Mouse (Mus musculus) limb, embryonic 11.5 days (tissue): ENCODE results near the gene Gm17662. TPM values are rescaled to one million over a fixed set of nuclear protein-coding genes. Genes with fewer than 3 reads are reported as not detected.

Experiments
- ATAC-seq: fragments of 200-750 bp; cut with Nextera tagmentation; 2 replicates; pipeline ENCODE4 v1.8.0; 2017; ENCODE audit warnings: low read depth; ENCODE audit not compliant: insufficient number of reproducible peaks, low FRiP score, low TSS enrichment
- DNase-seq: peaks from one replicate; pipeline ENCODE4 v3.0.0-alpha.2; 2015; ENCODE audit warnings: low spot score
- H3K27ac ChIP-seq: fragments of 300-500 bp; sonication (generic); replicated peaks from 2 replicates; pipeline ENCODE4 v1.5.1; 2014; ENCODE audit warnings: low read depth, mild to moderate bottlenecking, low read length
- H3K27me3 ChIP-seq: fragments of 300-500 bp; sonication (generic); 2 replicates; pipeline ENCODE4 v1.6.1; 2014; ENCODE audit warnings: mild to moderate bottlenecking, low read length, mixed read lengths; ENCODE audit not compliant: control insufficient read depth, insufficient read depth
- H3K36me3 ChIP-seq: fragments of 300-500 bp; sonication (generic); 2 replicates; pipeline ENCODE4 v1.6.1; 2014; ENCODE audit warnings: mild to moderate bottlenecking, low read length, moderate library complexity, mixed read lengths; ENCODE audit not compliant: control insufficient read depth, insufficient read depth
- H3K4me1 ChIP-seq: fragments of 300-500 bp; sonication (generic); 2 replicates; pipeline ENCODE4 v1.6.1; 2014; ENCODE audit warnings: low read length, mixed read lengths; ENCODE audit not compliant: control insufficient read depth, insufficient read depth
- H3K4me2 ChIP-seq: fragments of 300-500 bp; sonication (generic); 2 replicates; pipeline ENCODE4 v1.6.1; 2014; ENCODE audit warnings: low read depth, mild to moderate bottlenecking, moderate library complexity; ENCODE audit not compliant: severe bottlenecking
- H3K4me3 ChIP-seq: fragments of 300-500 bp; sonication (generic); 2 replicates; pipeline ENCODE4 v1.5.1; 2014; ENCODE audit warnings: low read depth, low read length
- H3K9ac ChIP-seq: fragments of 300-500 bp; sonication (generic); 2 replicates; pipeline ENCODE4 v1.6.1; 2014; ENCODE audit warnings: mild to moderate bottlenecking, low read length
- H3K9me3 ChIP-seq: fragments of 300-500 bp; sonication (generic); 2 replicates; pipeline ENCODE4 v1.6.1; 2016; ENCODE audit warnings: low read length; ENCODE audit not compliant: control insufficient read depth
- WGBS: fragments of 180-500 bp; shearing (Covaris S2); extraction: QIAGEN DNeasy Blood & Tissue Kit; methylation state at CpG from one replicate; pipeline ENCODE4 v1.1.7; 2014; 5-methylcytosine and 5-hydroxymethylcytosine counted together
- polyA plus RNA-seq: library from polyadenylated mRNA; unstranded; fragments of >200 nt; fragmentation: Nextera tagmentation; extraction: Ambion mirVana; gene quantifications from 2 replicates; pipeline ENCODE4 v1.2.1, GENCODE M21; 2014

Gm17662 gene
- polyA plus RNA-seq, 1 experiment from 2014 or later, result not detected

DNA sequence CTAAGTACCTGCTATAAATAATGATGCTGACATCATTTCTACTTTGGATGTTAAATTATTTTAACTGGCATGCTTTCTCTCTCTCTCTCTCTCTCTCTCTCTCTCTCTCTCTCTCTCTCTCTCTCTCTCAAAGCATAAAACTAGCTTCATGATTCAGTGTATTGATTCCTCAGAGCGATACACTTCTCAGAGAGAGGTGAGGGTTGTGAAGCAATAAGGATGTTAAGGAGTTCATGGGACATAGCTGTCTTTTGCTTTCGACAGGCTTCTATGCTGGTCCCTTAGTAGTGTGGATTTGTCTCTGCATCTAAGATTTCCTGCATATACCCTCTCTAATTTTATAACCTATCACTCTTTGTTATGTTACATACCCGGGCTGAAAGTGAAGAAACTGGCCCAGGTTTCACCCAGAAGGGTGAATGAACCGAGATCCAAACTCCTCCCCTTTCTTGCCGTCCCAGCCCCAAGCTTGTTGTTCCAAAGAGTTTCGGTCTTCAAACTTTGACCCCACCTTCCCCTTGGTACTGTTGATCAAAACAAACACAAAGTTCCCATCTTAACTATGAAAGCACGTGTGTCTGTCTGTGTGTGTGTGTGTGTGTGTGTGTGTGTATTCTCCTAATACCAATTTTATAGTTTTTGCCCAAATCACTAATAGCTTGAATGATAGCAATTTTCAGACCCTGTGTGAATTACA is 32.6 kb upstream of the Gm17662 start:
- Histone ChIP-seq H3K9ac (no peak overlapping the region), H3K4me3 (no peak overlapping the region), H3K36me3 (no peaks in the 10 kb centered on the region), H3K27me3 (no peaks in the 10 kb centered on the region), H3K27ac (no peak overlapping the region), H3K4me2 (no peak overlapping the region), H3K4me1 (no peaks in the 10 kb centered on the region), H3K9me3 (no peaks in the 10 kb centered on the region)
- ATAC-seq (no peak), DNase-seq (no peak)
- WGBS, result 78% methylated on average over 7 of the region's 7 CpGs

DNA sequence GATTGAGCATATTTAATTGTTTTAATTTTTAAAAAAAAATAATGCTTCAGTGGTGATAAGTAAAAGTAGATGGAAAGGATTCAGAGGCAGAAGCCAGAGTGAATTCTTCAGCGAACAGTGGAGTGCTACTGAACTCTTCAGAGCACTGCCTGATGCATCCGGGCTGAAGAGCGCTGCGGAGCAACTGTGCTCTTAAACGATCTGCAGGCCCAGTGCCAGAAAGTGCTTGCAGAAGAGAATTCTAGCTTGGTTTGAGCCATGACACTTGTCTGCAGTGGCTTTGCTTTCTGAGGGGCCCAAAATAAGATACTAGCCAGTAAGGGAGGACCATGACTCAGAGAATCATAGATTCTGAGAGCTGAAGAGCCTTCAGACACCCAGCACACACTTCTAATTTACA is 28.2 kb upstream of the Gm17662 start:
- Histone ChIP-seq H3K4me2 (no peak overlapping the region), H3K36me3 (no peaks in the 10 kb centered on the region), H3K4me3 (no peak overlapping the region), H3K9me3 (no peaks in the 10 kb centered on the region), H3K27ac (no peak overlapping the region), H3K4me1 (no peaks in the 10 kb centered on the region), H3K9ac (no peak overlapping the region), H3K27me3 (no peaks in the 10 kb centered on the region)
- 79% methylated on average over 5 of the region's 5 CpGs for WGBS
- DNase-seq, result no peak
- no peak for ATAC-seq

DNA sequence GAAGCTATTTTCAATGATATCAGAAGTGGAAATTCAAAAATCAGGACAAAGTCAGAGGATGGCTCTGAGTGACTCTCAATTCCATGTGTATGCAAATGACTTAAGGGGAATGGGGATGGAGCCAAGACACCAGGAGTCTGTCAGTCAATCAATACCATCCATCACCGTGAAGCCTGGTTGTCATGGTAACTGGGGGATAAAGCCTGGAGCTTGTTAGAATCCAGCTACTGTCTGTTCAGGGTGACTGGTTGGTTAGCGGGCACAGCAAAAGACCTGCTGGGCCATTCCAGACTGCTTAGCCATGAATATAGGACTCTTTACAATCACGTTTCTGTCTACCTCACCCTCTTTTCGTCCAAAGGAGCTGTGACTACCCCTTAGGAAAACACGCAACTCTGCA is 22.0 kb upstream of the Gm17662 start:
- ATAC-seq, result no peak
- no peak for DNase-seq
- Histone ChIP-seq H3K27ac (no peak overlapping the region), H3K4me2 (no peak overlapping the region), H3K4me3 (no peak overlapping the region), H3K27me3 (no peaks in the 10 kb centered on the region), H3K9me3 (no peaks in the 10 kb centered on the region), H3K4me1 (no peaks in the 10 kb centered on the region), H3K9ac (no peak overlapping the region), H3K36me3 (no peaks in the 10 kb centered on the region)
- 66% methylated on average over 5 of the region's 5 CpGs for WGBS

DNA sequence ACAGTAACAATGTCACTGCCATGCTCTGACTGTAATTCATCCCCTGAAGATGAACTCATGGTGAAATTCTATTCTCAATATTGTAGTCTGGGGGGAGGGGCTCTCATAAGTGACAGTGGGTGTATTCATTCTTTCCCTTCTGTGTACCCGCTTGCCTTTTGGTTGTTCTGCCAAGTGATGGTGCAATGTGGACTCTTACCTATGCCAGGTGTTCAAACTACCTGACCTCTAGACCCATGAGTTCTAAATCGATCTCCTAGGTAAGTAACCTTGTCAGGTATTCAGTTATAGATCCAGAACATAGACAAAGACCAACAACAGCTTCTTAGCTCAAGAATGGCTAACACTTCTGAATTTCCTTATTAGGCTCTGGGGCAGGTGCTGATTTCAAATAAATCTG is 18.8 kb upstream of the Gm17662 start:
- ATAC-seq (no peak), DNase-seq (no peak)
- 86% methylated on average over 2 of the region's 2 CpGs for WGBS
- H3K27ac ChIP-seq, result no peak overlapping the region
- H3K4me3 ChIP-seq, result no peak overlapping the region
- no peaks in the 10 kb centered on the region for H3K27me3 ChIP-seq
- no peak overlapping the region for H3K9ac ChIP-seq
- H3K4me2 ChIP-seq, result no peak overlapping the region
- H3K9me3 ChIP-seq, result no peaks in the 10 kb centered on the region
- H3K36me3 ChIP-seq, result no peaks in the 10 kb centered on the region
- no peaks in the 10 kb centered on the region for H3K4me1 ChIP-seq

DNA sequence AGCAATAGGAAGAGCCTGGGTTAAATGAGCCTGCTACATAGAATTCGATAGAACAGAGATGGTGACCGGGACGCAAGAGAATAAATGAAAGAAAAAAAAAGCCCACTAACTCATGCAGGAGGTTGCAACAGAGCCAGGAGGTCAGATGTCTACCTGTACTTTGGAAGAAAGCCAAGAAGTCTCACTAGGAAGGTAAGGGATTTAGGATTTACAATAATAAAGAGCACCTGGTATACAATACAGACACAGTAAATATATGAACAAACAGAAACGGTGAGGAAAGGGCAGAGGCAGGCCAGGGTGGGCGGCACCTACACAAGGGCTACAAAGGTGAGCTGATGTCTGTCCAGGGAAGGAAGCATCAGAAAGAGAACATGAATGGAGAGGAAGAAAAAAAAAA is 14.9 kb upstream of the Gm17662 start:
- DNase-seq, result no peak
- Histone ChIP-seq H3K9me3 (no peaks in the 10 kb centered on the region), H3K4me1 (no peaks in the 10 kb centered on the region), H3K9ac (no peak overlapping the region), H3K36me3 (no peaks in the 10 kb centered on the region), H3K27me3 (no peaks in the 10 kb centered on the region), H3K4me3 (no peak overlapping the region), H3K27ac (no peak overlapping the region), H3K4me2 (no peak overlapping the region)
- no peak for ATAC-seq
- 92% methylated on average over 5 of the region's 5 CpGs for WGBS

DNA sequence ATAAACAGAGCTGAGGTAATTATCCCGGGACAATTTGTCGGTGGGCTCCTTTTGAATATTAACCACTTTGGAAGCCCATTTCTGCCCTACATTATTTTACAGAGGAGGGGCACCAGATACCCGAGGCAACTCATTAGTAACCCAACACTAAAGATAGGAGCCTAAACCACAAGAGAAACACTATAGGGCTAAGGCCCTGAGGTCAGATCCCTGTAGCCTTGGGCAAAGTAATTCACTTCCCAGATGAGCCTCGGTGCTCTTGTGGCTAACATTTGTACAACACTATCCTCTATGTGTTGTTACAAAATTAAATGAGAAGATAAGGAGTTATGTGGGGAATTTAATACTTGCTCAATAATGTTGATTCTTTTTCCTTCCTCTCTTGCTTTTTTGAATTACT is 13.6 kb upstream of the Gm17662 start:
- no peak for DNase-seq
- Histone ChIP-seq H3K9ac (no peak overlapping the region), H3K36me3 (no peaks in the 10 kb centered on the region), H3K4me1 (no peaks in the 10 kb centered on the region), H3K27ac (no peak overlapping the region), H3K9me3 (no peaks in the 10 kb centered on the region), H3K27me3 (no peaks in the 10 kb centered on the region), H3K4me2 (no peak overlapping the region), H3K4me3 (no peak overlapping the region)
- WGBS, result 62% methylated on average over 4 of the region's 4 CpGs
- ATAC-seq, result no peak

DNA sequence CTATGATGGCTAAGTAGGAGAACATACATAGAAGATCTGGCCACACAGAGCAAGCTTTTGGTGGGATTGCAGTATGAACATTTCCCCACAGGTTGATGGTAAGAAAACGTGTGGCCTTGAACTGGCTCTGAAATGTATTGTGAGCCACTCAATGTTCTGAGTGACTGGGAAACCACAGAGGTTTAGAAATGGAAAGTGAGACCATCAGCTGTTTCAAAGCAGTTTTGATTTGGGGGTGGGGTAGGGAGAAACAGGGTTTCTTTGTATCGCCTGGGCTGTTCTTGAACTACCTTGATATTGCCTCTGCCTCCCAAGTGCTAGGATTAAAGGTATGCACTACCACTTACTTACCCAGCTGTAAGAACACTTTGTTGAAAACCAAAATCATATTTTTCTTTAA is 1.9 kb upstream of the Gm17662 start:
- no peak overlapping the region for H3K27ac ChIP-seq
- H3K36me3 ChIP-seq, result no peaks in the 10 kb centered on the region
- H3K9ac ChIP-seq, result no peak overlapping the region
- ATAC-seq, result no peak
- no peak for DNase-seq
- no peak overlapping the region for H3K4me3 ChIP-seq
- no peak overlapping the region for H3K4me2 ChIP-seq
- no peaks in the 10 kb centered on the region for H3K9me3 ChIP-seq
- no peaks in the 10 kb centered on the region for H3K4me1 ChIP-seq
- 86% methylated on average over 2 of the region's 2 CpGs for WGBS
- H3K27me3 ChIP-seq, result no peaks in the 10 kb centered on the region

DNA sequence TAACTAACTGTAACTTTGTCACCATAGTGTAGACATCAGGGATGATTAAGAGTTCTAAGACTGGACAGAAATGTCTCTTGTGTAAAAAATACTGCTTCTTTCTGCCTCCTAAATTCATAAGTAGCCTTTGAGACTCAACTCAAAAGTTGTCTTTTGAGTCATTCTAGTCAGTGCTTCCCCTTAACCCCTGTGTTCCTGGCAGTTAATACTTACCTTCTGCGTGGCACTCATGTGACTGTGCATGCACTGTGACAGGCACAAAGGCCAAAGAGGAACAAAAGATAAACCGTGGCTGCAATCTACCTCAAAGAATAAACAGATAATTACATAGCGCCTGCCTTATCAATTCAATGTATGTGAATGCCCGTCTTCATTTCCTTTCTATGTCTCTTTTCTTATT is 694 bp downstream of the Gm17662 start:
- no peak for DNase-seq
- H3K9me3 ChIP-seq, result no peaks in the 10 kb centered on the region

DNA sequence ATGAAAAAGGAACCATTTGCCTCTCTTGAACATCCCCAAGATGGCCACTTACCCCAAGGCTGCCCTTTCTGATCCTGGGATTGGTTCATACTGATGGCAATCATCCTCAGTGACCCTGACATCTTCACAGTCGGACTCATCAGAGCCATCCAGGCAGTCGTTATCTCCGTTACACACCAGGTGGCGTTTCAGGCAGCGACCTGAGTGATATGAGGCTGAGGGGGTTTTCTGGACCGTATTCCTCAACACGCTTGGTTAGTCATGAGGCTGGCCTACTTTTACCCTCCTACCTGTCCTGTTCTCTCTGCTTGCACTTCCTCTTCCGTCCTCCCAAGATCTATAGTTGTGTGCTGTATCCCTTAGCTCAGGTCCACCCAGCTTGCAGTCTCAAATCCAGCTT is 4.1 kb downstream of the Gm17662 start:
- ATAC-seq (no peak), DNase-seq (no peak)
- no peaks in the 10 kb centered on the region for H3K4me1 ChIP-seq
- no peak overlapping the region for H3K4me2 ChIP-seq
- no peak overlapping the region for H3K9ac ChIP-seq
- WGBS, result 81% methylated on average over 8 of the region's 8 CpGs
- H3K36me3 ChIP-seq, result no peaks in the 10 kb centered on the region
- H3K9me3 ChIP-seq, result no peaks in the 10 kb centered on the region
- H3K27me3 ChIP-seq, result no peaks in the 10 kb centered on the region
- no peak overlapping the region for H3K27ac ChIP-seq
- no peak overlapping the region for H3K4me3 ChIP-seq

More for the DNA sequence above, 694 bp downstream of the Gm17662 start:
- Histone ChIP-seq H3K4me3 (no peak overlapping the region), H3K36me3 (no peaks in the 10 kb centered on the region), H3K4me2 (no peak overlapping the region), H3K27me3 (no peaks in the 10 kb centered on the region), H3K9ac (no peak overlapping the region), H3K4me1 (no peaks in the 10 kb centered on the region), H3K27ac (no peak overlapping the region)
- ATAC-seq, result no peak
- 84% methylated on average over 4 of the region's 4 CpGs for WGBS
